Mouse (Mus musculus): ENCODE data around the gene Isy1. TPM values are rescaled to one million over a fixed set of nuclear protein-coding genes. Genes with fewer than 3 reads are reported as not detected.

Isy1 gene
- total and polyA plus RNA-seq, 3 experiments = 43.8 to 140 (median 77.4) TPM

- no peak for TF ChIP-seq JUN (IDR thresholded peaks at IDR 0.05; ENCODE audit: insufficient read depth, low read depth, low read length)
These were observed 27.6 kb downstream of the Isy1 start (continued) for GRCm38 (mm10) chr6:87810713-87811669.

- Histone ChIP-seq H3K4me2 (ENCODE audit: insufficient read depth, low read depth, poor library complexity, severe bottlenecking) (peak overlapping the region; percentile 85), H3K4me1 (ENCODE audit: control insufficient read depth in 1 of 2, insufficient read depth in 2 of 2) (peaks cover 17 to 63% of the 10 kb centered on the region in 2 experiments), H3K4me3 (replicated peaks in 1 of 3; ENCODE audit: low read depth in 2 of 3, low read length in 2 of 3, poor library complexity in 1 of 3) (peak overlapping the region; percentile 75 to 94 (median 78)), H3K27ac (ENCODE audit: insufficient read depth, low read depth) (peak overlapping the region; percentile 94; the same call in 1 of the 2 replicates), H3K27me3 (replicated peaks) (no peaks in the 10 kb centered on the region), H3K79me2 (replicated peaks; ENCODE audit: control insufficient read depth, extremely low read depth, insufficient read depth, poor library complexity, severe bottlenecking) (peaks cover 32% of the 10 kb centered on the region), H3K9me3 (replicated peaks; ENCODE audit: low read length) (no peaks in the 10 kb centered on the region), H3K36me3 (replicated peaks in 1 of 2; ENCODE audit: control insufficient read depth in 1 of 2, insufficient read depth in 1 of 2, low read length in 1 of 2) (peaks cover 9 to 39% of the 10 kb centered on the region in 2 experiments), H3K9ac (ENCODE audit: insufficient read depth, low read depth) (peak overlapping the region; percentile 87)
- peak; percentile 15 for DNase-seq (ENCODE audit: extremely low read depth)
- in situ Hi-C loops (cut with MboI; ENCODE audit: low pct_ligation_motif_present, low pct_unique_long_range_greater_than_20kb, low sequenced_read_pairs) = no loop called here
- dilution Hi-C loops (cut with MboI; ENCODE audit: extremely low pct_ligation_motif_present, extremely low pct_unique_long_range_greater_than_20kb, low sequenced_read_pairs) = no loop called here
- no peak for TF ChIP-seq UBTF (IDR thresholded peaks at IDR 0.05; ENCODE audit: low read depth, low read length)
- TF ChIP-seq MEF2A (IDR thresholded peaks at IDR 0.05; ENCODE audit: borderline replicate concordance, low read depth, low read length) = no peak
- no peak for TF ChIP-seq CHD2 (IDR thresholded peaks at IDR 0.05; ENCODE audit: low read length)
- TF ChIP-seq ETS1 (conservative IDR thresholded peaks at IDR 0.05; ENCODE audit: low read depth, low read length) = no peak
- TF ChIP-seq ZNF384 (IDR thresholded peaks at IDR 0.05; ENCODE audit: low read depth, low read length) = peak; percentile 19; the same call in 1 of the 2 replicates
- TF ChIP-seq SIN3A (IDR thresholded peaks at IDR 0.05; ENCODE audit: low read length) = no peak
- 0 out of 2 replicates have a peak, but pooled peaks have one; percentile 1 for TF ChIP-seq MAZ (IDR thresholded peaks at IDR 0.05; ENCODE audit: low read depth, low read length)
- TF ChIP-seq RCOR1 (conservative IDR thresholded peaks at IDR 0.05; ENCODE audit: low read depth, low read length) = 0 out of 2 replicates have a peak, but pooled peaks have one; percentile 44
- TF ChIP-seq NELFE (IDR thresholded peaks at IDR 0.05; ENCODE audit: low read depth, low read length) = no peak
These were observed 28.3 kb downstream of the Isy1 start for GRCm38 (mm10) chr6:87810311-87810710.

GRCm38 (mm10) chr6:87809651-87810161, 28.9 kb downstream of the Isy1 start:
- Histone ChIP-seq H3K27ac (ENCODE audit: insufficient read depth, low read depth) (peak overlapping the region; percentile 94), H3K79me2 (replicated peaks; ENCODE audit: control insufficient read depth, extremely low read depth, insufficient read depth, poor library complexity, severe bottlenecking) (peaks cover 35% of the 10 kb centered on the region), H3K9ac (ENCODE audit: insufficient read depth, low read depth) (peak overlapping the region; percentile 87), H3K4me2 (ENCODE audit: insufficient read depth, low read depth, poor library complexity, severe bottlenecking) (peak overlapping the region; percentile 85), H3K9me3 (replicated peaks; ENCODE audit: low read length) (no peaks in the 10 kb centered on the region), H3K27me3 (replicated peaks) (no peaks in the 10 kb centered on the region), H3K4me3 (replicated peaks in 1 of 3; ENCODE audit: low read depth in 2 of 3, low read length in 2 of 3, poor library complexity in 1 of 3) (peak overlapping the region; percentile 75 to 94 (median 78)), H3K36me3 (replicated peaks in 1 of 2; ENCODE audit: control insufficient read depth in 1 of 2, insufficient read depth in 1 of 2, low read length in 1 of 2) (peaks cover 7 to 37% of the 10 kb centered on the region in 2 experiments), H3K4me1 (ENCODE audit: control insufficient read depth in 1 of 2, insufficient read depth in 2 of 2) (peaks cover 17 to 63% of the 10 kb centered on the region in 2 experiments)
- DNase-seq (ENCODE audit: extremely low read depth) = no peak
- in situ Hi-C loops (cut with MboI; ENCODE audit: low pct_ligation_motif_present, low pct_unique_long_range_greater_than_20kb, low sequenced_read_pairs) = no loop called here
- dilution Hi-C loops (cut with MboI; ENCODE audit: extremely low pct_ligation_motif_present, extremely low pct_unique_long_range_greater_than_20kb, low sequenced_read_pairs) = no loop called here
- TF ChIP-seq MXI1 (IDR thresholded peaks at IDR 0.05; ENCODE audit: low read depth, low read length) (no peak), IRF4 (IDR thresholded peaks at IDR 0.05; ENCODE audit: low read depth, low read length) (no peak), ETS1 (conservative IDR thresholded peaks at IDR 0.05; ENCODE audit: low read depth, low read length) (no peak), JUND (conservative IDR thresholded peaks at IDR 0.05; ENCODE audit: low read depth, low read length) (no peak), MYC (IDR thresholded peaks at IDR 0.05; ENCODE audit: low read depth, low read length) (no peak), MAX (IDR thresholded peaks at IDR 0.05; ENCODE audit: low read length) (no peak), NELFE (IDR thresholded peaks at IDR 0.05; ENCODE audit: low read depth, low read length) (no peak), GABPA (IDR thresholded peaks at IDR 0.05; ENCODE audit: insufficient replicate concordance, low read depth, low read length) (no peak), CHD1 (IDR thresholded peaks at IDR 0.05; ENCODE audit: low read depth, low read length) (no peak), MAFK (IDR thresholded peaks at IDR 0.05; ENCODE audit: insufficient replicate concordance, low read length) (no peak), MAZ (IDR thresholded peaks at IDR 0.05; ENCODE audit: low read depth, low read length) (no peak)

Data from CH12.LX (cell line).